Mouse (Mus musculus) adrenal gland, adult 18-20 months (tissue): ENCODE results near the gene Pacs2. TPM values are rescaled to one million over a fixed set of nuclear protein-coding genes. Genes with fewer than 3 reads are reported as not detected.
A peak's percentile ranks its signal among the peaks of the same experiment; 100 is the strongest.

Experiments
- DNase-seq, 2 experiments: peaks; one replicate each; pipeline ENCODE4 v3.0.0; 2021 to 2022; ENCODE audit warnings: low spot score in 2 of 2
- microRNA-seq, 2 experiments: library from miRNA; unstranded; fragments of <30 nt; microRNA quantifications; one replicate each; pipeline ENCODE4 v1.2.0; 2021; ENCODE audit warnings: borderline number of aligned reads in 2 of 2
- total RNA-seq, 2 experiments: library from RNA; stranded (reverse); gene quantifications; 1 replicate in 1 of 2; 2 replicates in 1 of 2; pipeline ENCODE4 v1.2.3; 2021

Pacs2 gene
- total RNA-seq, 2 experiments from 2014 or later = 34.3 to 38.0 TPM

DNA sequence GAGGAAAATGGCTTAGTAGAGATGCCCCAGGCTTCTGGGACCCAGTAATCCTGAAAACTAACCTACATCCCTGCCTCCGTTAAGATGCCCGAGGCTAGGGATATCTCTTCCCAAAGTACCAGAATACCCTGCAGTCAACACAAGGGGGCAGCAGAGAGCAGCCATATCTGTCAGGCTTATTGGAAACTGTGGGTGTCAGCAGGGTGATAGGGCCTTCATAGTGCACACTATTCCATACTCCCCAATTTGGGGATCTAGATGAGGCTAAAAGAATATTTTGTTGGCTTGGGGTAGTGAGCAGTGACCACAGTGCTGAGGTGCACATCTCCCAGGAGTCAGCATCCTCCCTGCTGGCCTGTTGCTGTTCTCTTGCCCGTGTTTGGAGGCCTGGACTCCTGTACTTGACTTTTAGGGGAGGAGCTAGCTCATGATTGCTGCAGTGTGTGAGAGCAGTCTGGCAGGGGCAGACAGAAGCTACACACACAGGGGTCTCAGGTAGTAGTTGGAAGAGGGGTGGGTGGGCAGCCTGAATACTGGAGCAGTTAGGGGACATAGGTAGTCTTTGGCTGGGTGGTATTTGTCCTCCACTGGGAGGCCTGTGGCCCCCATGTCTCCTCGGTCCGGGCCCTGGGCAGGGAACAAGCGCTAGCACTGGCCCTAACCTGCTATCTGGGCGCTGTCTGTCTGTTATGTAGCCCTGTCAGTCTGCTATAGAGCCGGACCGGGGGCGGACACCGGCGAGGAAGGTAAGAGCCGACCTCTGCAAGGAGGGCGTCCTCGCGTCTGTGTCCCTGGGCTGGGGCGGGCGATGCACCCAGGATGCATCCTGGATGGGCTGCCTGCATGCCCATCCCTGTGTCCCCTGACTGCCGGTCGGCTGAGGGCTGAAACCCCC is 105.5 kb downstream of the Pacs2 start:
- DNase-seq = peak; percentile 80 to 87

Small RNA genes within 50 kb of the gene (microRNA-seq; reads per million reads assigned to microRNA genes)
- gene Gm44471 = 0 reads per million in 2 experiments

Other genes with a start within 250 kb of the Pacs2 start
- gene Ahnak2, start 211.9 kb upstream of the Pacs2 start, total RNA-seq = 1 to 10 TPM; 4.2 to 9.4 TPM
- gene Clba1, start 205.6 kb upstream of the Pacs2 start, total RNA-seq = 1 to 10 TPM; 6.3 to 6.8 TPM
- gene Cdca4, start 185.1 kb upstream of the Pacs2 start, total RNA-seq = 10 to 100 TPM; 13.9 to 14.3 TPM
- gene Gpr132, start 146.3 kb upstream of the Pacs2 start, total RNA-seq = under 1 TPM; 0.54 to 0.66 TPM
- 1 to 10 TPM; 4.7 to 9.0 TPM for gene Jag2, start 84.7 kb upstream of the Pacs2 start, total RNA-seq
- 10 to 100 TPM; 30.5 to 31.9 TPM for gene Nudt14, start 72.4 kb upstream of the Pacs2 start, total RNA-seq
- gene Btbd6, start 38.0 kb upstream of the Pacs2 start, total RNA-seq = 10 to 100 TPM; 14.9 to 15.5 TPM
- gene Brf1, start 13.8 kb upstream of the Pacs2 start, total RNA-seq = 10 to 100 TPM; 39.1 to 50.4 TPM
- under 1 TPM in 1 of 2 experiments, not detected in 1; 0.27 TPM for gene Tex22, start 60.0 kb downstream of the Pacs2 start, total RNA-seq
- 10 to 100 TPM; 61.6 to 89.6 TPM for gene Mta1, start 83.8 kb downstream of the Pacs2 start, total RNA-seq
- 10 to 100 TPM; 48.1 to 55.6 TPM for gene Crip2, start 125.7 kb downstream of the Pacs2 start, total RNA-seq
- gene Crip1, start 131.8 kb downstream of the Pacs2 start, total RNA-seq = 100 to 1,000 TPM in 1 of 2 experiments, 10 to 100 TPM in 1; 52.9 to 106 TPM
- gene Tedc1, start 141.9 kb downstream of the Pacs2 start, total RNA-seq = under 1 TPM; 0.83 to 0.93 TPM
- gene Tmem121, start 171.4 kb downstream of the Pacs2 start, total RNA-seq = 1 to 10 TPM; 5.4 to 7.2 TPM